Mouse (Mus musculus) kidney, embryonic 16.5 days (tissue): Measurements from ENCODE around the gene Pald1. TPM values are rescaled to one million over a fixed set of nuclear protein-coding genes. Genes with fewer than 3 reads are reported as not detected.

Source experiments
- ATAC-seq: fragments of 200-750 bp; cut with Nextera tagmentation; 2 replicates; pipeline ENCODE4 v1.8.0; 2017; ENCODE audit warnings: moderate TSS enrichment; ENCODE audit not compliant: low FRiP score, low TSS enrichment
- H3K27ac ChIP-seq: fragments of 300-500 bp; sonication (generic); 2 replicates; pipeline ENCODE4 v1.5.1; 2014; ENCODE audit warnings: low read length
- H3K27me3 ChIP-seq: fragments of 300-500 bp; sonication (generic); 2 replicates; pipeline ENCODE4 v1.6.1; 2014; ENCODE audit warnings: low read length, control low read depth, mixed read lengths; ENCODE audit not compliant: insufficient read depth
- H3K36me3 ChIP-seq: fragments of 300-500 bp; sonication (generic); 2 replicates; pipeline ENCODE4 v1.6.1; 2014; ENCODE audit warnings: low read length, control low read depth, mixed read lengths; ENCODE audit not compliant: insufficient read depth
- H3K4me1 ChIP-seq: fragments of 300-500 bp; sonication (generic); 2 replicates; pipeline ENCODE4 v1.6.1; 2014; ENCODE audit warnings: low read length, control low read depth, mixed read lengths; ENCODE audit not compliant: insufficient read depth
- H3K4me2 ChIP-seq: fragments of 300-500 bp; sonication (generic); replicated peaks from 2 replicates; pipeline ENCODE4 v1.6.1; 2014; ENCODE audit warnings: low read depth, low read length
- H3K4me3 ChIP-seq: fragments of 300-500 bp; sonication (generic); 2 replicates; pipeline ENCODE4 v1.5.1; 2014; ENCODE audit warnings: mild to moderate bottlenecking, low read length
- H3K9ac ChIP-seq: fragments of 300-500 bp; sonication (generic); replicated peaks from 2 replicates; pipeline ENCODE4 v1.6.1; 2014; ENCODE audit warnings: low read length
- H3K9me3 ChIP-seq: fragments of 300-500 bp; sonication (generic); 2 replicates; pipeline ENCODE4 v1.6.1; 2016; ENCODE audit warnings: low read length, control low read depth
- WGBS: fragments of 180-500 bp; shearing (Covaris S2); extraction: QIAGEN DNeasy Blood & Tissue Kit; methylation state at CpG from one replicate; pipeline ENCODE4 v1.1.7; 2014; 5-methylcytosine and 5-hydroxymethylcytosine counted together
- polyA plus RNA-seq: library from polyadenylated mRNA; unstranded; fragments of >200 nt; fragmentation: Nextera tagmentation; extraction: Ambion mirVana; gene quantifications from 2 replicates; pipeline ENCODE4 v1.2.1, GENCODE M21; 2015

The Pald1 gene
- polyA plus RNA-seq, 1 experiment from 2014 or later, result 39.5 TPM

GRCm38 (mm10) chr10:61285271-61285670, 98.1 kb downstream of the Pald1 start:
- WGBS, result 46% methylated on average over 11 of the region's 11 CpGs
- Histone ChIP-seq H3K27ac (peak overlapping the region; percentile 49), H3K4me1 (peaks cover 19% of the 10 kb centered on the region)

GRCm38 (mm10) chr10:61284309-61284708, 99.0 kb downstream of the Pald1 start:
- Histone ChIP-seq H3K27ac (no peak overlapping the region), H3K4me3 (no peak overlapping the region), H3K36me3 (no peaks in the 10 kb centered on the region), H3K4me1 (peaks cover 19% of the 10 kb centered on the region), H3K4me2 (no peak overlapping the region), H3K27me3 (no peaks in the 10 kb centered on the region), H3K9ac (no peak overlapping the region), H3K9me3 (no peaks in the 10 kb centered on the region)
- 95% methylated on average over 4 of the region's 4 CpGs for WGBS
- ATAC-seq, result no peak

More at GRCm38 (mm10) chr10:61285271-61285670, 98.1 kb downstream of the Pald1 start:
- Histone ChIP-seq H3K9me3 (no peaks in the 10 kb centered on the region), H3K4me3 (no peak overlapping the region), H3K9ac (no peak overlapping the region; the same call in 1 of the 2 replicates), H3K27me3 (no peaks in the 10 kb centered on the region), H3K4me2 (no peak overlapping the region), H3K36me3 (no peaks in the 10 kb centered on the region)
- peak; percentile 67 for ATAC-seq

GRCm38 (mm10) chr10:61281115-61281514, 102.2 kb downstream of the Pald1 start:
- Histone ChIP-seq H3K4me3 (no peak overlapping the region), H3K27ac (no peak overlapping the region), H3K27me3 (no peaks in the 10 kb centered on the region), H3K9ac (no peak overlapping the region), H3K4me2 (no peak overlapping the region), H3K9me3 (no peaks in the 10 kb centered on the region), H3K36me3 (no peaks in the 10 kb centered on the region), H3K4me1 (peaks cover 19% of the 10 kb centered on the region)
- WGBS, result 67% methylated on average over 5 of the region's 5 CpGs
- ATAC-seq, result no peak

GRCm38 (mm10) chr10:61277918-61278674, 105.2 kb downstream of the Pald1 start:
- peaks cover 14% of the 10 kb centered on the region for H3K4me1 ChIP-seq
- 0 out of 2 replicates have a peak overlapping the region, but pooled peaks have one; percentile 12 for H3K9ac ChIP-seq
- no peak; the same call in 1 of the 2 replicates for ATAC-seq
- no peak overlapping the region for H3K4me3 ChIP-seq
- H3K27ac ChIP-seq, result peak overlapping the region; percentile 7; the same call in 1 of the 2 replicates
- no peaks in the 10 kb centered on the region for H3K27me3 ChIP-seq
- 46% methylated on average over 14 of the region's 14 CpGs for WGBS
- no peaks in the 10 kb centered on the region for H3K9me3 ChIP-seq
- H3K36me3 ChIP-seq, result no peaks in the 10 kb centered on the region
- H3K4me2 ChIP-seq, result 0 out of 2 replicates have a peak overlapping the region, but pooled peaks have one; percentile 5

GRCm38 (mm10) chr10:61277051-61277450, 106.3 kb downstream of the Pald1 start:
- Histone ChIP-seq H3K9me3 (no peaks in the 10 kb centered on the region), H3K27me3 (no peaks in the 10 kb centered on the region), H3K27ac (no peak overlapping the region), H3K36me3 (no peaks in the 10 kb centered on the region), H3K4me3 (no peak overlapping the region), H3K4me1 (peaks cover 24% of the 10 kb centered on the region), H3K4me2 (no peak overlapping the region), H3K9ac (no peak overlapping the region)
- 90% methylated on average over 6 of the region's 6 CpGs for WGBS
- ATAC-seq, result no peak

- Histone ChIP-seq H3K4me2 (no peak overlapping the region), H3K27ac (no peak overlapping the region), H3K4me1 (peaks cover 24% of the 10 kb centered on the region), H3K9ac (no peak overlapping the region), H3K4me3 (no peak overlapping the region), H3K27me3 (no peaks in the 10 kb centered on the region), H3K36me3 (no peaks in the 10 kb centered on the region), H3K9me3 (no peaks in the 10 kb centered on the region)
- ATAC-seq, result peak; percentile 44
- 2% methylated on average over 5 of the region's 5 CpGs for WGBS
Observed at GRCm38 (mm10) chr10:61275669-61276110, 107.6 kb downstream of the Pald1 start.

- ATAC-seq, result no peak
- Histone ChIP-seq H3K27ac (no peak overlapping the region), H3K9ac (no peak overlapping the region), H3K9me3 (no peaks in the 10 kb centered on the region), H3K36me3 (no peaks in the 10 kb centered on the region), H3K4me1 (peaks cover 24% of the 10 kb centered on the region), H3K4me3 (no peak overlapping the region), H3K4me2 (no peak overlapping the region), H3K27me3 (no peaks in the 10 kb centered on the region)
- 61% methylated on average over 2 of the region's 2 CpGs for WGBS
Observed at GRCm38 (mm10) chr10:61274532-61274931, 108.8 kb downstream of the Pald1 start.

- H3K4me3 ChIP-seq, result peak overlapping the region; percentile 63
- no peaks in the 10 kb centered on the region for H3K27me3 ChIP-seq
- H3K36me3 ChIP-seq, result no peaks in the 10 kb centered on the region
- no peak overlapping the region for H3K27ac ChIP-seq
- peak overlapping the region; percentile 96 for H3K4me2 ChIP-seq
- peaks cover 24% of the 10 kb centered on the region for H3K4me1 ChIP-seq
- peak overlapping the region; percentile 75 for H3K9ac ChIP-seq
- H3K9me3 ChIP-seq, result no peaks in the 10 kb centered on the region
- 52% methylated on average over 7 of the region's 7 CpGs for WGBS
- no peak for ATAC-seq
Observed at GRCm38 (mm10) chr10:61273844-61274215, 109.5 kb downstream of the Pald1 start.

GRCm38 (mm10) chr10:61273081-61273843, 110.1 kb downstream of the Pald1 start, which contains the start of gene Adamts14:
TSS of gene Adamts14 (minus strand) at chr10:61273438.
- H3K27me3 ChIP-seq, result no peaks in the 10 kb centered on the region
- peak within 1 kb of the TSS; percentile 96 for H3K4me2 ChIP-seq
- peak within 1 kb of the TSS; percentile 75 for H3K9ac ChIP-seq
- H3K27ac ChIP-seq, result 0 out of 2 replicates have a peak within 1 kb of the TSS, but pooled peaks have one; percentile 40
- peaks cover 24% of the 10 kb centered on the region for H3K4me1 ChIP-seq
- under 1% methylated on average over 59 of the region's 75 CpGs for WGBS
- ATAC-seq, result peak; percentile 79
- H3K9me3 ChIP-seq, result no peaks in the 10 kb centered on the region
- peak within 1 kb of the TSS; percentile 63 for H3K4me3 ChIP-seq
- H3K36me3 ChIP-seq, result no peaks in the 10 kb centered on the region
